Mouse (Mus musculus) intestine, postnatal 0 days (tissue): ENCODE measurements around the gene Ppm1h. TPM values are rescaled to one million over a fixed set of nuclear protein-coding genes. Genes with fewer than 3 reads are reported as not detected.

ENCODE experiments used
- ATAC-seq: fragments of 200-750 bp; cut with Nextera tagmentation; 2 replicates; pipeline ENCODE4 v1.8.0; 2017; ENCODE audit warnings: mild to moderate bottlenecking, moderate TSS enrichment, moderate library complexity
- H3K27ac ChIP-seq: fragments of 300-500 bp; sonication (generic); 2 replicates; pipeline ENCODE4 v1.5.1; 2014; ENCODE audit warnings: mild to moderate bottlenecking, low read depth, low read length, moderate library complexity
- H3K27me3 ChIP-seq: fragments of 300-500 bp; sonication (generic); replicated peaks from 2 replicates; pipeline ENCODE4 v1.6.1; 2014; ENCODE audit warnings: low read length, mixed read lengths; ENCODE audit not compliant: control insufficient read depth, insufficient read depth
- H3K36me3 ChIP-seq: fragments of 300-500 bp; sonication (generic); 2 replicates; pipeline ENCODE4 v1.6.1; 2014; ENCODE audit warnings: mild to moderate bottlenecking, moderate library complexity; ENCODE audit not compliant: control insufficient read depth, insufficient read depth
- H3K4me1 ChIP-seq: fragments of 300-500 bp; sonication (generic); replicated peaks from 2 replicates; pipeline ENCODE4 v1.6.1; 2014; ENCODE audit warnings: antibody characterized with exemption, low read length, mixed read lengths; ENCODE audit not compliant: control insufficient read depth, insufficient read depth
- H3K4me2 ChIP-seq: fragments of 300-500 bp; sonication (generic); replicated peaks from 2 replicates; pipeline ENCODE4 v1.6.1; 2014; ENCODE audit warnings: low read depth, mild to moderate bottlenecking, moderate library complexity
- H3K4me3 ChIP-seq: fragments of 300-500 bp; sonication (generic); 2 replicates; pipeline ENCODE4 v1.5.1; 2014; ENCODE audit warnings: low read depth, low read length
- H3K9ac ChIP-seq: fragments of 300-500 bp; sonication (generic); 2 replicates; pipeline ENCODE4 v1.6.1; 2014; ENCODE audit warnings: mild to moderate bottlenecking, low read depth, low read length
- H3K9me3 ChIP-seq: fragments of 300-500 bp; sonication (generic); 2 replicates; pipeline ENCODE4 v1.6.1; 2016; ENCODE audit warnings: mixed run types; ENCODE audit not compliant: control insufficient read depth
- CTCF ChIP-seq: sonication (generic); IDR thresholded peaks from 2 replicates; pipeline ENCODE4 v1.5.1; 2016; ENCODE audit warnings: low read depth, mild to moderate bottlenecking, control low read depth, antibody characterized with exemption, moderate library complexity
- WGBS: fragments of 180-500 bp; shearing (Covaris S2); extraction: QIAGEN DNeasy Blood & Tissue Kit; methylation state at CpG from one replicate; pipeline ENCODE4 v1.1.7; 2014; 5-methylcytosine and 5-hydroxymethylcytosine counted together
- polyA plus RNA-seq: library from polyadenylated mRNA; unstranded; fragments of >200 nt; fragmentation: Nextera tagmentation; extraction: Ambion mirVana; gene quantifications from 2 replicates; pipeline ENCODE4 v1.2.1, GENCODE M21; 2015

Gene Ppm1h
- polyA plus RNA-seq, 1 experiment from 2014 or later, result 17.9 TPM

- Histone ChIP-seq H3K9me3 (no peaks in the 10 kb centered on the region), H3K27ac (no peak overlapping the region), H3K4me1 (no peaks in the 10 kb centered on the region), H3K9ac (no peak overlapping the region), H3K4me2 (no peak overlapping the region), H3K4me3 (no peak overlapping the region), H3K27me3 (no peaks in the 10 kb centered on the region), H3K36me3 (no peaks in the 10 kb centered on the region)
- TF ChIP-seq CTCF, result no peak
- ATAC-seq, result no peak
- WGBS, result 61% methylated on average over 6 of the region's 6 CpGs
Observed at GRCm38 (mm10) chr10:122722111-122722510, 43.5 kb downstream of the Ppm1h start.

GRCm38 (mm10) chr10:122724692-122725091 is 46.1 kb downstream of the Ppm1h start:
- no peak for ATAC-seq
- Histone ChIP-seq H3K27ac (no peak overlapping the region), H3K36me3 (no peaks in the 10 kb centered on the region), H3K27me3 (no peaks in the 10 kb centered on the region), H3K9ac (no peak overlapping the region), H3K4me1 (no peaks in the 10 kb centered on the region), H3K9me3 (no peaks in the 10 kb centered on the region), H3K4me2 (no peak overlapping the region), H3K4me3 (no peak overlapping the region)
- WGBS, result 91% methylated on average over 4 of the region's 4 CpGs
- no peak for TF ChIP-seq CTCF

GRCm38 (mm10) chr10:122727228-122727627 is 48.7 kb downstream of the Ppm1h start:
- Histone ChIP-seq H3K27ac (no peak overlapping the region), H3K36me3 (no peaks in the 10 kb centered on the region), H3K4me2 (no peak overlapping the region), H3K4me1 (no peaks in the 10 kb centered on the region), H3K4me3 (no peak overlapping the region), H3K27me3 (no peaks in the 10 kb centered on the region), H3K9ac (no peak overlapping the region), H3K9me3 (no peaks in the 10 kb centered on the region)
- TF ChIP-seq CTCF, result no peak
- 0 out of 2 replicates have a peak, but pooled peaks have one; percentile 16 for ATAC-seq
- WGBS, result 26% methylated on average over 4 of the region's 4 CpGs

- ATAC-seq, result no peak
Observed at GRCm38 (mm10) chr10:122728172-122728571, 49.6 kb downstream of the Ppm1h start.

GRCm38 (mm10) chr10:122732146-122732545 is 53.6 kb downstream of the Ppm1h start:
- Histone ChIP-seq H3K27ac (no peak overlapping the region), H3K4me3 (no peak overlapping the region), H3K4me1 (peaks cover 3% of the 10 kb centered on the region; the same call in 1 of the 2 replicates), H3K4me2 (no peak overlapping the region), H3K27me3 (no peaks in the 10 kb centered on the region), H3K36me3 (no peaks in the 10 kb centered on the region), H3K9me3 (no peaks in the 10 kb centered on the region), H3K9ac (no peak overlapping the region)
- ATAC-seq, result no peak
- no peak for TF ChIP-seq CTCF
- WGBS, result 97% methylated on average over 3 of the region's 3 CpGs

More at GRCm38 (mm10) chr10:122728172-122728571, 49.6 kb downstream of the Ppm1h start:
- Histone ChIP-seq H3K27ac (no peak overlapping the region), H3K9me3 (no peaks in the 10 kb centered on the region), H3K4me3 (no peak overlapping the region), H3K4me2 (no peak overlapping the region), H3K36me3 (no peaks in the 10 kb centered on the region), H3K4me1 (no peaks in the 10 kb centered on the region), H3K9ac (no peak overlapping the region), H3K27me3 (no peaks in the 10 kb centered on the region)
- TF ChIP-seq CTCF, result no peak
- WGBS, result 83% methylated on average over 2 of the region's 2 CpGs

- peaks cover 3% of the 10 kb centered on the region for H3K4me1 ChIP-seq
- no peak for TF ChIP-seq CTCF
- H3K36me3 ChIP-seq, result no peaks in the 10 kb centered on the region
- no peak overlapping the region for H3K9ac ChIP-seq
- H3K27ac ChIP-seq, result peak overlapping the region; percentile 28; the same call in 1 of the 2 replicates
- H3K4me3 ChIP-seq, result no peak overlapping the region
- H3K4me2 ChIP-seq, result no peak overlapping the region
- 89% methylated on average over 4 of the region's 4 CpGs for WGBS
- H3K9me3 ChIP-seq, result no peaks in the 10 kb centered on the region
- ATAC-seq, result no peak
- H3K27me3 ChIP-seq, result no peaks in the 10 kb centered on the region
Observed at GRCm38 (mm10) chr10:122734521-122734920, 56.0 kb downstream of the Ppm1h start.
